Mouse (Mus musculus) left cerebral cortex, postnatal 25 days (tissue): Measurements from ENCODE around the gene Abcb1a. TPM values are rescaled to one million over a fixed set of nuclear protein-coding genes. Genes with fewer than 3 reads are reported as not detected.
"Not testable (repeated sequence)": the region's sequence is repeated elsewhere in the genome, so short reads cannot be mapped to it uniquely, and the experiment has no call there.

Experiments used
- DNase-seq, 2 experiments: peaks; one replicate each; pipeline ENCODE4 v3.0.0; 2022; ENCODE audit warnings: low spot score in 2 of 2, mixed read lengths in 1 of 2
- intact Hi-C: fragments of 180-260 bp; cut with DNase I; formaldehyde crosslinking; loops from one replicate; pipeline ENCODE4 v1.15.1; 2025
- total RNA-seq, 2 experiments: library from RNA; stranded (reverse); gene quantifications; 2 replicates each; pipeline ENCODE4 v1.2.3; 2021

Gene Abcb1a
- total RNA-seq, 2 experiments from 2014 or later = 17.5 to 20.3 TPM

DNA sequence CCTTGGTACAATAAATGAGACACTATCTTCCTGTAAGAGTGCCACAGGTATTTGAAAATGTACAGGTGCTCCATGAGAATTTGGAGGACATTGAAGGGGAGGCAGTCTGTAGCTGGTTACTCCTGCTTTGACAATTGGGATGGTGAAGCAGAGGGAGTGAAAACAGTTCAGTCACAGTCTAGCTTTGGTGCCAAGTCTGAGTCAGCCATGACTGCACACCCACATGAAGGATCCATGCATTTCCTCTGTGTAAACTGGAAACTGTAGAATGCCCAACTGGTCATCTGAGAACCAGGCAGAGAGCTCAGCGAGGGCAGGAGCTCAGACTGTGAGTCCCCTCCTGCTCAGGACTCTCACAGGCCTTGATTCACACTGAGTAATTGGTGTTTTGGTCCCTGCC lies 59.7 kb downstream of the Abcb1a start:
- DNase-seq = peak in 1 of 2 experiments; percentile 55
- intact Hi-C loops = no loop called here

- no peak for DNase-seq
- intact Hi-C loops = no loop called here
Measured at GRCm38 (mm10) chr5:8722224-8722623, 62.3 kb downstream of the Abcb1a start.

DNA sequence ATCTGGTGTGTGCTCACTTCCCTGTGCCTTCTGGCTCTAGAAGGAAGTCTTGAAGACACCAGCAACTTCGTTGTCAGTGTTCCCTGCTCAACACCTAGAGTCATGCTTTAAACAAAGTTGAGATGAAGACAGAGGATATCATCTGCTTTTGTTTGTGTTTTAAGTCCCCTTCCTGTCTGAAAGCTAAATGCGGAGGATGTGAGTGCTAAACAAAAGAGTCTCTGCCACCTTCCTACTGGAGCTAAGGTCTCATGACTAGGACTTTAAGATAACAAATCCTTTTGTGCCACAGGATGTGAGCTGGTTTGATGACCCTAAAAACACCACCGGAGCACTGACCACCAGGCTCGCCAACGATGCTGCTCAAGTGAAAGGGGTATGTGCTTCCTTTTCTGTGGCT lies 63.0 kb downstream of the Abcb1a start:
- intact Hi-C loops = no loop called here

DNA sequence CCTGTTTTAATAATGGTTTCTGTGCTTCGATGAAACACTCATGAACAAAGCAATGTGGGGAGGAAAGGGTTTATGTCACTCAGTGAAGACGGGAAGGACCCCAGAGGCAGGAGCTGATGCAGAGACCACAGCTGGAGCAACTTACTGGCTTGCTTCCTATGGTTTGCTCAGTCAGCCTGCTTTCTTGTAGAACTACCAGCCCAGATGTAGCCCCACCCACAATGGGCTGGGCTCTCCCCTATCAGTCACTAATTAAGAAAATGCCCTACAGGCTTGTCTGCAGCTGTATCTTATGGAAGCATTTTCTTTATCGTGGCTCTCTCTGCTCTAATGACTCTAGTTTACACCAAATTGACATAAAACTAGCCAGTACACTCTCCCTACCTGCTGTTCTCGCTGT lies 67.9 kb downstream of the Abcb1a start:
- DNase-seq = no peak
- intact Hi-C loops = no loop called here

More for the DNA sequence above, 63.0 kb downstream of the Abcb1a start:
- no peak for DNase-seq

DNA sequence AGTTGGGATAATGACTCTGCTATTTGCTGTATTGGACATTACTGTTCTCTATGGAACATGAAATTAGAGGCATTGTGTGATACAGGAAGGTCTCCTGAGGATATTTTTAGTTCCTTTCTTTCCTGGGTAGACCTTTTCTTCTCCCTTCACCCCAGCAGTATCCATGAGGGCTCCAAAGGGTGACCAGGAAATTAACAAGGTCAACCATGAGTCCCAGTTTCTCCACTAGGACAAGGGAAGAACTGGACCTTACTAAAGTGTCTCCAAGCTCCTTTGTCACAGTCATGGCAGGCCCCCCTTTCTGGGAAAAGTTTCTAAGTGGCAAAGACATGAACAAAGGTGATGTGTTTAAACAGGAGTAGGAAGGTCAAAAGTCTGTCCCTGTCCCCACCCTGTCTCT lies 72.8 kb downstream of the Abcb1a start:
- no peak for DNase-seq
- intact Hi-C loops = no loop called here

DNA sequence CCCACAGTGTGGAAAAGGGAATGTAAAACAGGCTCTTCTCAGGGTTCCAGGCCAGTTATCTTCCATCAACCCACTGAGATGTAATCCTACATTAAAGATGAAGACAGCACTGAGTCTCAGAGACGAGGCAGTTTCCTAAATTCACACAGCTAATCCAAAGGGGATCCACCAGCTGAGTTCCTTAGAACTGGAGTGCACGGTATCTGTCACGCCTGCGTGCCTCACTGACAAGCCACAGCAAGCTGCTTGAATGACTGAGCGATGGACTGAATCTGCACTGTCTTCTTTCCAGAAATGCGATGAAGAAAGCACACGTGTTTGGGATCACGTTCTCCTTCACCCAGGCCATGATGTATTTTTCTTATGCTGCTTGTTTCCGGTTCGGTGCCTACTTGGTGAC lies 73.4 kb downstream of the Abcb1a start:
- DNase-seq, intact Hi-C loops: not testable (repeated sequence)

DNA sequence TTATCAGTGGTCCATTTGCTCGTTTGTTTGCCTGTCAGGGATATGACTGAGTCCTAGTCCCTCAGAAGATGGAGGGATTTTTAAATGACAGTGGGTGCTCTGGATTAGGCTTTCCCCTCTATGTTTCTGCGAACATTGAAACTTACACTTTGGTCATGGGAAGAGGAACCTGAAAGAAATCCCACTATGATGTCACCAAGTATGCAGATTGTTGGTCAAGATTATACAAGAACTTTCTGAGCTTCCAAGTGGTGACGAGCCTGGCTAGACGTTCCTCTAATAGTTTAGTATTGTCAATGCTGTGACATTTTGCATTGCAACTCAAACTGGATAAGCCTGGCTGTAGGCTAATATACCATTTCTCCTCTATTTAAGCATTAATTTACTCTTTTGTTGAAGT lies 76.5 kb downstream of the Abcb1a start:
- DNase-seq = no peak
- intact Hi-C loops = no loop called here

DNA sequence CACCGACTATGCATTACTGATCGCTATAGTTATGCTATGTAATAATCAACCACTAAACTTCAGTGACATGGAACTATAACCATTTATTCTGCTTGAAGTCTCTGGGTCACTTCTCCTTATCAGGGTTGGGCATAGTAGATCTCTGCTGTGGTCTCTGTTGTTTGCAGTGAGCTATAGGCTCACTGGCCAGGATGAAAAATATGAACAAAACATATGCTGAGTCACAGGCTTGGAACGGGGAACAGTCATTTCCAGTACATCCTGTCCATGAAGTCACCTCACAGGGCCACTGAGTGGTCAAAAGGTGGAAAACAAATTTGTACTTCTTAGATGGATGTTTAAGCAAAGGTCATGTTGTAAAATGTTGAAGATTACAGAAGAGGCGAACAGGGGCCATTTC lies 77.2 kb downstream of the Abcb1a start:
- DNase-seq = no peak
- intact Hi-C loops = no loop called here

- DNase-seq, intact Hi-C loops: not testable (repeated sequence)
Measured at GRCm38 (mm10) chr5:8747244-8747643, 87.4 kb downstream of the Abcb1a start.

GRCm38 (mm10) chr5:8772866-8773265 lies 113.0 kb downstream of the Abcb1a start:
- DNase-seq = no peak
- intact Hi-C loops = no loop called here

GRCm38 (mm10) chr5:8778311-8778710 lies 118.4 kb downstream of the Abcb1a start:
- no peak for DNase-seq
- intact Hi-C loops = no loop called here

- intact Hi-C loops = no loop called here
- DNase-seq = no peak
Measured at GRCm38 (mm10) chr5:8778751-8779150, 118.9 kb downstream of the Abcb1a start.

DNA sequence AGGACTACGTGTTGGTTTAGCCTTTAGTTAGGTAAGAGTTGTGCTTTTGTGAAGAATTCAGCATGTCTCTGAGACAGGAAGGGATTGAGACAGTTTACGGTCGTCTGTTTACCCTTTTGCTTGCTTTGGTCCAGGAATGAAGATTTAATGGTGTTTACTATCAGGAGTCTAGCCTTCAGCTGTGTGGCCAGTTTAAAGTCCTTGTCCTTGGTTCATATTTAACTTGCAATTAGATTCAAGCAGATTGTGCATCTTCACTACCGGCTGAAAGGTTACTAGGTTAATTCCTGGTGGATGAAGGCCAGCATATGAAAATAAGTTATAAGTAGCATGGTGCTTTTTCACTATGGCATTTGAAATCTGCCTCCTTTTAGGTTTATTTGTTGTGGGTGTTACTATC lies 132.4 kb downstream of the Abcb1a start:
- DNase-seq = no peak
- intact Hi-C loops = no loop called here

Other genes starting within 250 kb of the Abcb1a start
- gene Dbf4, start 237.4 kb upstream of the Abcb1a start, total RNA-seq = 1 to 10 TPM; 2.3 to 2.7 TPM
- 10 to 100 TPM; 12.4 to 13.9 TPM for gene Slc25a40, start 237.2 kb upstream of the Abcb1a start, total RNA-seq
- gene Rundc3b, start 37.1 kb upstream of the Abcb1a start, total RNA-seq = 10 to 100 TPM; 34.5 to 36.1 TPM
- gene Abcb1b, start 138.1 kb downstream of the Abcb1a start, total RNA-seq = 1 to 10 TPM; 2.1 to 2.8 TPM
- gene Abcb4, start 233.6 kb downstream of the Abcb1a start, total RNA-seq = 1 to 10 TPM; 3.7 to 4.8 TPM